Mouse (Mus musculus) megakaryocyte progenitor cell, adult 5-6 weeks (primary cell): ENCODE data around the gene Olfr1431. TPM values are rescaled to one million over a fixed set of nuclear protein-coding genes. Genes with fewer than 3 reads are reported as not detected.
"Not testable (repeated sequence)": the region's sequence is repeated elsewhere in the genome, so short reads cannot be mapped to it uniquely, and the experiment has no call there.

Experiments
- ATAC-seq: replicated peaks from 2 replicates; pipeline ENCODE4 v1.8.0; 2016; ENCODE audit warnings: mild to moderate bottlenecking, moderate TSS enrichment, inconsistent platforms; ENCODE audit not compliant: poor library complexity
- total RNA-seq, 2 experiments: library from RNA; stranded (forward) in 1 of 2; stranded (reverse) in 1 of 2; fragments of 157-497, 149-512 nt in 1 of 2; fragments of 200-1000 nt in 1 of 2; gene quantifications; 2 replicates each; pipeline versions ENCODE4 v1.2.3 to v1.2.4; 2015 to 2017

The Olfr1431 gene
- total RNA-seq (2015) (not detected in 2 replicates), total RNA-seq (2017) (not detected in 2 replicates)

- ATAC-seq, result no peak
Observed at GRCm38 (mm10) chr19:12200334-12200733, at the start of gene Olfr1431. Olfr1431 (plus strand) TSS chr19:12200634.

GRCm38 (mm10) chr19:12170062-12170599, 30.3 kb upstream of the Olfr1431 start, which contains the start of gene Olfr1555-ps1:
Olfr1555-ps1 (minus strand) TSS chr19:12170112.
- ATAC-seq, result not testable (repeated sequence)

- ATAC-seq, result not testable (repeated sequence)
Observed at GRCm38 (mm10) chr19:12175431-12175830, 25.0 kb upstream of the Olfr1431 start.

GRCm38 (mm10) chr19:12199076-12199475, 1.4 kb upstream of the Olfr1431 start:
- ATAC-seq, result not testable (repeated sequence)

- not testable (repeated sequence) for ATAC-seq
Observed at GRCm38 (mm10) chr19:12232496-12232895, 32.1 kb downstream of the Olfr1431 start, which contains the start of gene Olfr1432. Olfr1432 (minus strand) TSS chr19:12232596.

DNA sequence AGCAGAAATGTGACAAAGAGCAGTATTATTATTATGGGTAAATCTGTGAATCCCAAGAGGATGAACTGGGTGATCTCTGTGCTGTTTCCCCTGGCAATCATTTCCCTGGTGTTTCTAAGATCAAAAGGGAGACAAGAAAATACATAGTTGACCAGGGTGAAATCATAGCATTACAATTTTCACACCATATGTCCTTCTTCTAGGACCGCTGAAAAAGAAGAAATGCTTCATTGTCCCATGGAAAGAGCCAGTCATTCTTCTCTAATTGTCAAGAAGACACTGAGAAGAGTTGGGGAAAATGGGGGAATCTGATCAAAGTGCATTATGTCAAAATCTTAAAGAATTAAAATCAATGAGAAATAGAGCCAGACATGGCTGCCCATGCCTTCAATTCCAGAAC, 41.1 kb downstream of the Olfr1431 start, which contains the start of gene Olfr262:
Gene Olfr262, minus strand, starts transcription at position 101 of the 400 bp plus-strand sequence.
- no peak for ATAC-seq

- ATAC-seq, result no peak
Observed at GRCm38 (mm10) chr19:12260732-12261131, 60.3 kb downstream of the Olfr1431 start, which contains the start of gene Olfr235. Olfr235 (plus strand) TSS chr19:12261032.

Other genes with a start within 250 kb of the Olfr1431 start
- 35.3 and 40.5 TPM in 2 replicates for gene Osbp, start 234.7 kb upstream of the Olfr1431 start, total RNA-seq (2015)
- 42.1 and 50.8 TPM in 2 replicates for gene Osbp, start 234.7 kb upstream of the Olfr1431 start, total RNA-seq (2017)
- 0.07 TPM in 1 of 2 replicates, not detected in the other for gene Olfr1423, start 159.3 kb upstream of the Olfr1431 start, total RNA-seq (2015)
- not detected in 2 replicates for gene Olfr1423, start 159.3 kb upstream of the Olfr1431 start, total RNA-seq (2017)
- not detected in 2 replicates for gene Olfr1424, start 138.0 kb upstream of the Olfr1431 start, total RNA-seq (2015)
- not detected in 2 replicates for gene Olfr1424, start 138.0 kb upstream of the Olfr1431 start, total RNA-seq (2017)
- not detected in 2 replicates for gene Olfr1425, start 122.9 kb upstream of the Olfr1431 start, total RNA-seq (2015)
- not detected in 2 replicates for gene Olfr1425, start 122.9 kb upstream of the Olfr1431 start, total RNA-seq (2017)
- not detected in 2 replicates for gene Olfr1426, start 108.6 kb upstream of the Olfr1431 start, total RNA-seq (2015)
- gene Olfr1426, start 108.6 kb upstream of the Olfr1431 start, total RNA-seq (2017), result not detected in 2 replicates
- not detected in 2 replicates for gene Olfr1427, start 97.3 kb upstream of the Olfr1431 start, total RNA-seq (2015)
- gene Olfr1427, start 97.3 kb upstream of the Olfr1431 start, total RNA-seq (2017), result not detected in 2 replicates
- gene Olfr1428, start 84.7 kb upstream of the Olfr1431 start, total RNA-seq (2015), result not detected in 2 replicates
- not detected in 2 replicates for gene Olfr1428, start 84.7 kb upstream of the Olfr1431 start, total RNA-seq (2017)
- gene Olfr76, start 77.4 kb upstream of the Olfr1431 start, total RNA-seq (2015), result not detected in 2 replicates
- not detected in 2 replicates for gene Olfr76, start 77.4 kb upstream of the Olfr1431 start, total RNA-seq (2017)
- not detected in 2 replicates for gene Olfr1555-ps1, start 30.5 kb upstream of the Olfr1431 start, total RNA-seq (2015)
- gene Olfr1555-ps1, start 30.5 kb upstream of the Olfr1431 start, total RNA-seq (2017), result not detected in 2 replicates
- gene Olfr1432, start 32.0 kb downstream of the Olfr1431 start, total RNA-seq (2015), result not detected in 2 replicates
- gene Olfr1432, start 32.0 kb downstream of the Olfr1431 start, total RNA-seq (2017), result not detected in 2 replicates
- gene Olfr262, start 41.0 kb downstream of the Olfr1431 start, total RNA-seq (2015), result not detected in 2 replicates
- not detected in 2 replicates for gene Olfr262, start 41.0 kb downstream of the Olfr1431 start, total RNA-seq (2017)
- not detected in 2 replicates for gene Olfr235, start 60.4 kb downstream of the Olfr1431 start, total RNA-seq (2015)
- not detected in 2 replicates for gene Olfr235, start 60.4 kb downstream of the Olfr1431 start, total RNA-seq (2017)
- not detected in 2 replicates for gene Olfr1434, start 79.2 kb downstream of the Olfr1431 start, total RNA-seq (2015)
- not detected in 2 replicates for gene Olfr1434, start 79.2 kb downstream of the Olfr1431 start, total RNA-seq (2017)
- not detected in 2 replicates for gene Olfr1436, start 98.5 kb downstream of the Olfr1431 start, total RNA-seq (2015)
- not detected in 2 replicates for gene Olfr1436, start 98.5 kb downstream of the Olfr1431 start, total RNA-seq (2017)
- not detected in 2 replicates for gene Olfr1437, start 124.5 kb downstream of the Olfr1431 start, total RNA-seq (2015)
- gene Olfr1437, start 124.5 kb downstream of the Olfr1431 start, total RNA-seq (2017), result not detected in 2 replicates
- not detected in 2 replicates for gene Olfr1438-ps1, start 135.3 kb downstream of the Olfr1431 start, total RNA-seq (2015)
- gene Olfr1438-ps1, start 135.3 kb downstream of the Olfr1431 start, total RNA-seq (2017), result not detected in 2 replicates
- gene Olfr1440, start 186.6 kb downstream of the Olfr1431 start, total RNA-seq (2015), result not detected in 2 replicates
- gene Olfr1440, start 186.6 kb downstream of the Olfr1431 start, total RNA-seq (2017), result not detected in 2 replicates
- gene Olfr1441, start 216.8 kb downstream of the Olfr1431 start, total RNA-seq (2015), result not detected in 2 replicates
- gene Olfr1441, start 216.8 kb downstream of the Olfr1431 start, total RNA-seq (2017), result not detected in 2 replicates
- gene Pfpl, start 227.3 kb downstream of the Olfr1431 start, total RNA-seq (2015), result not detected in 2 replicates
- gene Pfpl, start 227.3 kb downstream of the Olfr1431 start, total RNA-seq (2017), result not detected in 2 replicates